Mouse (Mus musculus): ENCODE data around the gene Elk4. TPM values are rescaled to one million over a fixed set of nuclear protein-coding genes. Genes with fewer than 3 reads are reported as not detected.

Elk4 gene
- polyA plus RNA-seq, 1 experiment from 2014 or later = 22.0 TPM

- H3K27me3 ChIP-seq (ENCODE audit: insufficient read depth, low read length) = no peaks in the 10 kb centered on the region
- no peak overlapping the region for H3K4me3 ChIP-seq (replicated peaks; ENCODE audit: low read depth, low read length)
- peak; percentile 34 for TF ChIP-seq CTCF (IDR thresholded peaks at IDR 0.05; ENCODE audit: low read depth)
- no peaks in the 10 kb centered on the region for H3K9me3 ChIP-seq (replicated peaks; ENCODE audit: low read length)
- no peak overlapping the region for H3K9ac ChIP-seq (ENCODE audit: low read depth, low read length)
- ATAC-seq (replicated peaks; ENCODE audit: low FRiP score, low read depth) (no peak), DNase-seq (ENCODE audit: low spot score) (no peak)
- H3K4me1 ChIP-seq (replicated peaks; ENCODE audit: insufficient read depth, low read length) = 0 out of 2 replicates have a peak, but pooled peaks cover 9% of the 10 kb centered on the region
- no peak overlapping the region for H3K4me2 ChIP-seq (ENCODE audit: low read length)
- peaks cover 34% of the 10 kb centered on the region for H3K36me3 ChIP-seq (ENCODE audit: insufficient read depth, low read length)
- 96% methylated on average over 1 of the region's 1 CpGs for WGBS
- no peak overlapping the region for H3K27ac ChIP-seq
Observed at GRCm38 (mm10) chr1:132014800-132015199, 7.4 kb downstream of the Elk4 start.

DNA sequence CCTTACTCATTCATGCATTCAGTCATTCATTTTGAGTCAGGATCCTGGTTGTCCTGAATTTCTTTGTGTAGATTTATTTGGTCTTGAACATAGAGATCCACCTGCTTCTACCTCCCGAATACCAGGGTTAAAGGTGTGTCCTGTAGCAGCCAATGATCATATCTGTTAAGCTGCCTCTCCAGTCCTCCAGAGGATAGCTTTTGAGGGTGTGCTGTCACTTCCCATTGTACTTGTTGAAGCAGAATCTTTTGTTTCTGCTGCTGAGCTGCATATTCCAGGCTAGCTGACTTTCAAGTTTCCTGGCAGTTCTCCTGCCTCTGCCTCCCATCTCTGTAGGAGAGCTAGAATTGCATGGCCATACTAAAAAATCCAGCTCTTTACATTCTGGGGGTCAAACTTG, 9.3 kb downstream of the Elk4 start:
- ATAC-seq (replicated peaks; ENCODE audit: low FRiP score, low read depth) (no peak), DNase-seq (ENCODE audit: low spot score) (no peak)
- H3K27ac ChIP-seq = no peak overlapping the region
- 0 out of 2 replicates have a peak, but pooled peaks cover 4% of the 10 kb centered on the region for H3K4me1 ChIP-seq (replicated peaks; ENCODE audit: insufficient read depth, low read length)
- 89% methylated on average over 1 of the region's 1 CpGs for WGBS
- no peaks in the 10 kb centered on the region for H3K9me3 ChIP-seq (replicated peaks; ENCODE audit: low read length)
- TF ChIP-seq CTCF (IDR thresholded peaks at IDR 0.05; ENCODE audit: low read depth) = no peak
- H3K4me2 ChIP-seq (ENCODE audit: low read length) = no peak overlapping the region
- no peak overlapping the region for H3K4me3 ChIP-seq (replicated peaks; ENCODE audit: low read depth, low read length)
- H3K9ac ChIP-seq (ENCODE audit: low read depth, low read length) = no peak overlapping the region
- H3K36me3 ChIP-seq (ENCODE audit: insufficient read depth, low read length) = peaks cover 45% of the 10 kb centered on the region
- H3K27me3 ChIP-seq (ENCODE audit: insufficient read depth, low read length) = no peaks in the 10 kb centered on the region

GRCm38 (mm10) chr1:132019876-132020275, 12.5 kb downstream of the Elk4 start:
- Histone ChIP-seq H3K9me3 (replicated peaks; ENCODE audit: low read length) (no peaks in the 10 kb centered on the region), H3K4me3 (replicated peaks; ENCODE audit: low read depth, low read length) (no peak overlapping the region), H3K4me1 (replicated peaks; ENCODE audit: insufficient read depth, low read length) (no peaks in the 10 kb centered on the region), H3K27ac (no peak overlapping the region), H3K36me3 (ENCODE audit: insufficient read depth, low read length) (peaks cover 65% of the 10 kb centered on the region), H3K27me3 (ENCODE audit: insufficient read depth, low read length) (no peaks in the 10 kb centered on the region), H3K9ac (ENCODE audit: low read depth, low read length) (no peak overlapping the region), H3K4me2 (ENCODE audit: low read length) (no peak overlapping the region)
- WGBS = 91% methylated on average over 7 of the region's 7 CpGs
- ATAC-seq (replicated peaks; ENCODE audit: low FRiP score, low read depth) (no peak), DNase-seq (ENCODE audit: low spot score) (no peak)
- no peak for TF ChIP-seq CTCF (IDR thresholded peaks at IDR 0.05; ENCODE audit: low read depth)

- Histone ChIP-seq H3K27me3 (ENCODE audit: insufficient read depth, low read length) (no peaks in the 10 kb centered on the region), H3K9ac (ENCODE audit: low read depth, low read length) (no peak overlapping the region), H3K4me2 (ENCODE audit: low read length) (no peak overlapping the region), H3K27ac (no peak overlapping the region), H3K4me3 (replicated peaks; ENCODE audit: low read depth, low read length) (no peak overlapping the region), H3K4me1 (replicated peaks; ENCODE audit: insufficient read depth, low read length) (no peaks in the 10 kb centered on the region), H3K9me3 (replicated peaks; ENCODE audit: low read length) (no peaks in the 10 kb centered on the region), H3K36me3 (ENCODE audit: insufficient read depth, low read length) (peaks cover 60% of the 10 kb centered on the region)
- no peak for ATAC-seq (replicated peaks; ENCODE audit: low FRiP score, low read depth)
- DNase-seq (ENCODE audit: low spot score) = no peak
- WGBS = 75% methylated on average over 3 of the region's 3 CpGs
- no peak for TF ChIP-seq CTCF (IDR thresholded peaks at IDR 0.05; ENCODE audit: low read depth)
Observed at GRCm38 (mm10) chr1:132022107-132022506, 14.7 kb downstream of the Elk4 start.

GRCm38 (mm10) chr1:132026925-132027646, 19.7 kb downstream of the Elk4 start:
- DNase-seq (ENCODE audit: low spot score) (no peak), ATAC-seq (replicated peaks; ENCODE audit: low FRiP score, low read depth) (no peak)
- no peaks in the 10 kb centered on the region for H3K9me3 ChIP-seq (replicated peaks; ENCODE audit: low read length)
- H3K9ac ChIP-seq (ENCODE audit: low read depth, low read length) = no peak overlapping the region
- 90% methylated on average over 11 of the region's 11 CpGs for WGBS
- no peaks in the 10 kb centered on the region for H3K27me3 ChIP-seq (ENCODE audit: insufficient read depth, low read length)
- H3K4me1 ChIP-seq (replicated peaks; ENCODE audit: insufficient read depth, low read length) = no peaks in the 10 kb centered on the region
- no peak overlapping the region for H3K4me3 ChIP-seq (replicated peaks; ENCODE audit: low read depth, low read length)
- no peak overlapping the region for H3K27ac ChIP-seq
- no peak for TF ChIP-seq CTCF (IDR thresholded peaks at IDR 0.05; ENCODE audit: low read depth)
- H3K4me2 ChIP-seq (ENCODE audit: low read length) = no peak overlapping the region
- H3K36me3 ChIP-seq (ENCODE audit: insufficient read depth, low read length) = peaks cover 58% of the 10 kb centered on the region

DNA sequence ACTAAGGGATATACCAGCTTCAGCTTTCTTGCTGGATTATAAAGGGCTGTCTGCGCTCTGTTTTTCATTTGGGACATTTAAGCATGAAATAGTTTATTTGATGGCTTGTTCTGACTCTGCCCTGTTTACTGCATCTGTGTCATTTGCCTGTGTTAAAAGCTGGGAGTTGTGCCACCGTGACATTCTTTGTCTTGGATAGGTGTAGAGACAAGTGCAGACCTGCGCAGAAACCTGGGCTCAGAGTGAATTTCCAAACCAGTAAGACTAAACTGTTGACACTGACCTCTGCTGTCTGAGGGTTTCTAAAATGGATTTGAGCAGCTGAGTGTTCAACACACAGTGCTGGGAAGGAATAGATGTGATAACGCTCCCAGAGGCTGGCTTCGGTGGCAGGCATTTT, 20.6 kb downstream of the Elk4 start:
- Histone ChIP-seq H3K4me3 (replicated peaks; ENCODE audit: low read depth, low read length) (no peak overlapping the region), H3K4me1 (replicated peaks; ENCODE audit: insufficient read depth, low read length) (no peaks in the 10 kb centered on the region), H3K4me2 (ENCODE audit: low read length) (no peak overlapping the region), H3K27ac (no peak overlapping the region), H3K27me3 (ENCODE audit: insufficient read depth, low read length) (no peaks in the 10 kb centered on the region), H3K9me3 (replicated peaks; ENCODE audit: low read length) (no peaks in the 10 kb centered on the region), H3K9ac (ENCODE audit: low read depth, low read length) (no peak overlapping the region), H3K36me3 (ENCODE audit: insufficient read depth, low read length) (peaks cover 58% of the 10 kb centered on the region)
- no peak for DNase-seq (ENCODE audit: low spot score)
- WGBS = 82% methylated on average over 5 of the region's 5 CpGs
- TF ChIP-seq CTCF (IDR thresholded peaks at IDR 0.05; ENCODE audit: low read depth) = no peak
- ATAC-seq (replicated peaks; ENCODE audit: low FRiP score, low read depth) = no peak

DNA sequence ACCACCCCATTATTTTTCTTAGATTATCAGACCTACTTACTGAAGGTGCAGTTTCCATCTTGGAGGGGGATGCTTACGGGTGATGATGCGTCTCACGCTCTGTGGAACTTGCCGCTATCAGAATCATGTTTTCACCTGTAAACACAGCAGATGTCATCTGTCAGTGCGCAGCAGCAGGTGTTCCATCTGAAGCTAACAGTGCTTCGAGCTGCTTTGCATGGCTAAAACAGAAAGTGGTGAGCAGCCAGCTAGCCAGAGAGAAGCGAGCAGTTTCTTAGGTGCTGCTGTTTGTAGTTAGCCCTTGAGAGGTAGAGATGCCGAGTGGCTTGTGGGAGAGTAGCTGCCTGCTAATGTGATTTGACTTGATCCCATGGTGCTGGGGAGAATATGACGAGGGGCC, 21.0 kb downstream of the Elk4 start:
- no peak for ATAC-seq (replicated peaks; ENCODE audit: low FRiP score, low read depth)
- Histone ChIP-seq H3K4me2 (ENCODE audit: low read length) (no peak overlapping the region), H3K9ac (ENCODE audit: low read depth, low read length) (no peak overlapping the region), H3K9me3 (replicated peaks; ENCODE audit: low read length) (no peaks in the 10 kb centered on the region), H3K36me3 (ENCODE audit: insufficient read depth, low read length) (peaks cover 60% of the 10 kb centered on the region), H3K4me1 (replicated peaks; ENCODE audit: insufficient read depth, low read length) (no peaks in the 10 kb centered on the region), H3K27me3 (ENCODE audit: insufficient read depth, low read length) (no peaks in the 10 kb centered on the region), H3K27ac (no peak overlapping the region), H3K4me3 (replicated peaks; ENCODE audit: low read depth, low read length) (no peak overlapping the region)
- 89% methylated on average over 9 of the region's 9 CpGs for WGBS
- no peak for DNase-seq (ENCODE audit: low spot score)
- no peak for TF ChIP-seq CTCF (IDR thresholded peaks at IDR 0.05; ENCODE audit: low read depth)

Data from kidney, postnatal 0 days (tissue).